Mouse (Mus musculus) hindbrain, postnatal 0 days (tissue): ENCODE measurements at regions not wholly inside any gene's neighbourhood (a gene's known extent, or its start where the extent isn't known, plus 50 kb on each side); places are given as distances from the start of the nearest gene placed in this dataset.
"Not testable (repeated sequence)": the region's sequence is repeated elsewhere in the genome, so short reads cannot be mapped to it uniquely, and the experiment has no call there.

Experiments
- ATAC-seq: fragments of 200-750 bp; cut with Nextera tagmentation; 2 replicates; pipeline ENCODE4 v1.8.0; 2017; ENCODE audit warnings: mild to moderate bottlenecking, moderate TSS enrichment, moderate library complexity
- DNase-seq: peaks from one replicate; pipeline ENCODE4 v3.0.0-alpha.2; 2015; ENCODE audit warnings: low spot score
- H3K27ac ChIP-seq: fragments of 300-500 bp; sonication (generic); 2 replicates; pipeline ENCODE4 v1.5.1; 2014; ENCODE audit warnings: mild to moderate bottlenecking
- H3K27me3 ChIP-seq: fragments of 300-500 bp; sonication (generic); 2 replicates; pipeline ENCODE4 v1.6.1; 2014; ENCODE audit warnings: low read length, mixed read lengths; ENCODE audit not compliant: insufficient read depth
- H3K36me3 ChIP-seq: fragments of 300-500 bp; sonication (generic); 2 replicates; pipeline ENCODE4 v1.6.1; 2014; ENCODE audit warnings: low read length, mixed read lengths; ENCODE audit not compliant: insufficient read depth
- H3K4me1 ChIP-seq: fragments of 300-500 bp; sonication (generic); 2 replicates; pipeline ENCODE4 v1.6.1; 2014; ENCODE audit warnings: antibody characterized with exemption, low read length, mixed read lengths; ENCODE audit not compliant: insufficient read depth
- H3K4me2 ChIP-seq: fragments of 300-500 bp; sonication (generic); 2 replicates; pipeline ENCODE4 v1.6.1; 2014; ENCODE audit warnings: low read depth, mild to moderate bottlenecking, low read length, moderate library complexity, mixed read lengths
- H3K4me3 ChIP-seq: fragments of 300-500 bp; sonication (generic); 2 replicates; pipeline ENCODE4 v1.5.1; 2014; ENCODE audit warnings: low read length
- H3K9ac ChIP-seq: fragments of 300-500 bp; sonication (generic); replicated peaks from 2 replicates; pipeline ENCODE4 v1.6.1; 2014; ENCODE audit warnings: mild to moderate bottlenecking, low read length, moderate library complexity, mixed read lengths
- H3K9me3 ChIP-seq: fragments of 300-500 bp; sonication (generic); 2 replicates; pipeline ENCODE4 v1.6.1; 2016; ENCODE audit warnings: low read length, mixed read lengths
- CTCF ChIP-seq: IDR thresholded peaks from 2 replicates; pipeline ENCODE4 v1.5.1; 2016; ENCODE audit warnings: antibody characterized with exemption, control low read depth, low read depth
- WGBS: fragments of 180-500 bp; shearing (Covaris S2); extraction: QIAGEN DNeasy Blood & Tissue Kit; methylation state at CpG from one replicate; pipeline ENCODE4 v1.1.7; 2014; 5-methylcytosine and 5-hydroxymethylcytosine counted together

- DNase-seq (peak; percentile 80), ATAC-seq (peak; percentile 98)
- peak overlapping the region; percentile 6 for H3K4me3 ChIP-seq
- H3K4me1 ChIP-seq, result no peaks in the 10 kb centered on the region
- H3K27me3 ChIP-seq, result no peaks in the 10 kb centered on the region
- H3K9ac ChIP-seq, result peak overlapping the region; percentile 42; the same call in 1 of the 2 replicates
- H3K27ac ChIP-seq, result peak overlapping the region; percentile 78
- H3K9me3 ChIP-seq, result no peaks in the 10 kb centered on the region
- H3K4me2 ChIP-seq, result peak overlapping the region; percentile 46
- 13% methylated on average over 18 of the region's 18 CpGs for WGBS
- no peaks in the 10 kb centered on the region for H3K36me3 ChIP-seq
- no peak for TF ChIP-seq CTCF
Observed at GRCm38 (mm10) chr7:92984701-92985682, 94.7 kb upstream of the Fam181b start.

DNA sequence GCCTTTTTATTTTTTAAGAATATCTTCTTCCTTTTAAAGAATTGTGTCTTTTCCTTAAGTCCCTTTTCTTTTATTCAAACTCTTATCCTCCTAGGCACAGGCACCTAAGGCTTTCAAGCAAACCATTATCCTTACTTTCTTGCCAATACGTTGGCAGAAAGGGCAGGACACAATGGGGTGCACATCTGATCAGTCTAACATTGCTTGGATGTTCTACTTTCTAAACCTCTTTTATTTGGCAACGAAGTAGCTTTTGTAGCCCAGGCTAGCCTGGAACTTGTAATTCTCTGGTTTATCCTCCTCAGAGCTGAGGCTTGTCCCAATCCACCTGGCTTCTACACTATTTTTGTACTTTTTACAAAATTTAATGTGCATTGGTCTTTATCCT is 94.0 kb upstream of the Fam181b start:
- 34% methylated on average over 2 of the region's 2 CpGs for WGBS

DNA sequence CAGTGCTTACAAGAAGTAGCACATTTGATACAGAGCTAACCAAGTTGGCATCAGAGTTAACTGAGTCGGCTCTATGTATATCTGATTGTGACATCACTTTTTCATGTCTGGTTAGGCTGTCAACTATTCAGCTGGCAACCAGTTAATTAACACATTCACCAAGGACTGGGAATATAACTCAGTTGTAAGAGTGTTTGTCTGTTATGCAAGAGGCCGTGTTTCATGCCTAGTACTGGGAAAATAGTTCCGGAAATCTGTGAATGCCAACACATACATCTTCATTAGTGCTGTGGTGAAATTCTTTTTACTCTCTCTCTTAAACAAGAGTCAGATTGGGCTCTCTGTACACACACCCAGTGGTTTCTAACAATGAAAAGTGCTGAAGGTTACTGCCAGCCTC is 80.8 kb upstream of the Fam181b start:
- Histone ChIP-seq H3K9ac (no peak overlapping the region), H3K9me3 (no peaks in the 10 kb centered on the region), H3K27me3 (no peaks in the 10 kb centered on the region), H3K4me3 (no peak overlapping the region), H3K27ac (no peak overlapping the region), H3K36me3 (no peaks in the 10 kb centered on the region), H3K4me1 (no peaks in the 10 kb centered on the region), H3K4me2 (no peak overlapping the region)
- DNase-seq (no peak), ATAC-seq (no peak)
- no peak for TF ChIP-seq CTCF
- 71% methylated on average over 3 of the region's 3 CpGs for WGBS

More for the DNA sequence above, 94.0 kb upstream of the Fam181b start:
- Histone ChIP-seq H3K9me3 (no peaks in the 10 kb centered on the region), H3K4me2 (peak overlapping the region; percentile 46), H3K36me3 (no peaks in the 10 kb centered on the region), H3K9ac (no peak overlapping the region), H3K27me3 (no peaks in the 10 kb centered on the region), H3K4me3 (no peak overlapping the region), H3K27ac (peak overlapping the region; percentile 78), H3K4me1 (no peaks in the 10 kb centered on the region)
- DNase-seq (no peak), ATAC-seq (no peak)
- no peak for TF ChIP-seq CTCF

DNA sequence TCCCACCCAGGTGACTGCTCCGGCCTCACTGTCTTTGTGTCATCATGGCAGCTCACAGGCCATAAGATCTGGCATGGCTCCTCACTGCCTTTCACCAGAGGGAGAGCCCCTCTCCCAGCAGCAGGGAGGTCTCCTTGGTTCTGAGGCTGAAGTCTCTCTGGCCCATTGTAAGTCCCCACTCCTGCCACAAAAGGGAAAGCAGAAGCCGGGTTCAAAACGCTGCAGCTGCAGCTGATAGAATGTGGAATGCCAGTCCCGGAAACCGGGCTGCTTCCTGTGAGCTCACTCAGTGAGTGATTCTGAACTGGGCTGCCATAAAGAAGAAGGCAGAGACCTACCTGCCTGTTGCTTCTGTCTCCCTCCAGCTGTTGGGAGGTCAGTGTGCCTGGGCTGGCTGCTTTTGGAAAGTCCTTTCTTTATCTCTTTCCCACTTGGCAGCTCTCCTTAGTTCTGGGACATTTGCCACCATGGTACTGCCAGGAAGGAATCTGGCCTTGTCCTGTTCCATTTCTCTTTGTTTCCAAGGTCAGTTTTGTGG is 72.9 kb upstream of the Fam181b start:
- H3K36me3 ChIP-seq, H3K4me2 ChIP-seq, H3K4me3 ChIP-seq, H3K9ac ChIP-seq, H3K9me3 ChIP-seq, H3K27me3 ChIP-seq, H3K4me1 ChIP-seq: not testable (repeated sequence)
- WGBS, result 23% methylated on average over 5 of the region's 5 CpGs
- ATAC-seq, result peak; percentile 88
- peak overlapping the region; percentile 61 for H3K27ac ChIP-seq
- peak; percentile 63 for DNase-seq

- Histone ChIP-seq H3K4me1 (no peaks in the 10 kb centered on the region; the same call in 1 of the 2 replicates), H3K9ac (no peak overlapping the region), H3K27ac (peak overlapping the region; percentile 61), H3K4me2 (no peak overlapping the region), H3K27me3 (no peaks in the 10 kb centered on the region), H3K4me3 (no peak overlapping the region), H3K36me3 (no peaks in the 10 kb centered on the region), H3K9me3 (no peaks in the 10 kb centered on the region)
- no peak for TF ChIP-seq CTCF
- ATAC-seq, result no peak
- peak; percentile 30 for DNase-seq
- 33% methylated on average over 4 of the region's 4 CpGs for WGBS
Observed at GRCm38 (mm10) chr7:93007721-93008120, 71.9 kb upstream of the Fam181b start.

GRCm38 (mm10) chr7:93019390-93019789 is 60.3 kb upstream of the Fam181b start:
- Histone ChIP-seq H3K9me3 (no peaks in the 10 kb centered on the region), H3K4me1 (no peaks in the 10 kb centered on the region), H3K27me3 (no peaks in the 10 kb centered on the region), H3K4me2 (no peak overlapping the region), H3K27ac (no peak overlapping the region), H3K4me3 (no peak overlapping the region), H3K36me3 (no peaks in the 10 kb centered on the region), H3K9ac (no peak overlapping the region)
- DNase-seq (no peak), ATAC-seq (no peak)
- 84% methylated on average over 1 of the region's 1 CpGs for WGBS
- no peak for TF ChIP-seq CTCF
